Mouse (Mus musculus): ENCODE measurements at regions not wholly inside any gene's neighbourhood (a gene's known extent, or its start where the extent isn't known, plus 50 kb on each side); places are given as distances from the start of the nearest gene placed in this dataset.

DNA sequence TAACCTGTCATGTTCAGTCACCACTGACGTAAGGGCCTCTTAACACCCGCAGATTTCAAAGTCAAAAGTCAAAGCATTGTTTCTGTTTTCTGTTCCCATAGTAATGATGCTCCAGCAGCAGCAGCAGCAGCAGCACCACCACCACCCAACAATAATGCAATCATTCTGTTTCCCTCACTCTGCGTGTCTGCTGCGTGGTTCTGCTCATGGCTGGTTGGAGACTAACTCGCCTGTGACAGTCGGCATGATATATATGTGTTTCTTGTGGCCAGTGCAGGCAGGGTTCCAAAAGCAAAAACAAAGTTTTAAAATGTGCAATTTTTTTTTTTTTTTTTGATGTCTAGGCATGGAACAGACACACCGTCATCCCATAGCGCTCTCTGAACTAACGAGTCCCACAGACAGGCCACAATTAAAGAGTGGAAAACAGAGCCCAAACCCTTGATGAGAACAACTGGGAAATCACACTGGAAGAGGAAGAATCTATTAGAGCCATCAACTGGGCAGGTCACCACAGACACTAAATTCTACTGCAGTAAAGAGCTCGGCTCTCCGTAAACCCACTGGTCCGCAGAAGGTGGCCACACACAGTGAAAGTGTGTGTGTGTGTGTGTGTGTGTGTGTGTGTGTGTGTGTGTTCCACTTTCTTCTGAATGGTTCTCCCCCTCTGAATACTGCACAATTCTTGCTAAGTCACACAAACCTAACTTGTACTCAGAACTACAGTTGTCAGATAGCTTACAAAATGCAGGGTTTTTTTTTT is 169.0 kb upstream of the Fat1 start:
- Histone ChIP-seq H3K9ac (replicated peaks; ENCODE audit: low read depth, low read length) (no peak overlapping the region), H3K4me2 (ENCODE audit: low read depth, low read length) (no peak overlapping the region), H3K4me1 (ENCODE audit: control insufficient read depth, insufficient read depth) (no peaks in the 10 kb centered on the region), H3K27ac (ENCODE audit: low read depth) (no peak overlapping the region), H3K9me3 (replicated peaks; ENCODE audit: control insufficient read depth, low read length) (no peaks in the 10 kb centered on the region), H3K36me3 (replicated peaks; ENCODE audit: control insufficient read depth, insufficient read depth, low read length) (no peaks in the 10 kb centered on the region), H3K27me3 (ENCODE audit: control insufficient read depth, insufficient read depth, low read length) (no peaks in the 10 kb centered on the region), H3K4me3 (ENCODE audit: low read depth, low read length) (no peak overlapping the region)
- no peak for DNase-seq (ENCODE audit: low spot score)
- no peak for ATAC-seq (ENCODE audit: insufficient read depth, low read depth)
- 72% methylated on average over 12 of the region's 12 CpGs for WGBS
- TF ChIP-seq EP300 (IDR thresholded peaks at IDR 0.05; ENCODE audit: low read depth): no peak
- no peak for TF ChIP-seq CTCF (IDR thresholded peaks at IDR 0.05; ENCODE audit: low read depth)

GRCm38 (mm10) chr8:44767271-44767670 is 168.0 kb upstream of the Fat1 start:
- no peaks in the 10 kb centered on the region for H3K4me1 ChIP-seq (ENCODE audit: control insufficient read depth, insufficient read depth)
- no peak overlapping the region for H3K4me2 ChIP-seq (ENCODE audit: low read depth, low read length)
- no peak for DNase-seq (ENCODE audit: low spot score)
- H3K9ac ChIP-seq (replicated peaks; ENCODE audit: low read depth, low read length): no peak overlapping the region
- ATAC-seq (ENCODE audit: insufficient read depth, low read depth): no peak
- H3K4me3 ChIP-seq (ENCODE audit: low read depth, low read length): no peak overlapping the region
- no peaks in the 10 kb centered on the region for H3K9me3 ChIP-seq (replicated peaks; ENCODE audit: control insufficient read depth, low read length)
- TF ChIP-seq CTCF (IDR thresholded peaks at IDR 0.05; ENCODE audit: low read depth) (no peak), EP300 (IDR thresholded peaks at IDR 0.05; ENCODE audit: low read depth) (no peak)
- H3K36me3 ChIP-seq (replicated peaks; ENCODE audit: control insufficient read depth, insufficient read depth, low read length): no peaks in the 10 kb centered on the region
- no peaks in the 10 kb centered on the region for H3K27me3 ChIP-seq (ENCODE audit: control insufficient read depth, insufficient read depth, low read length)
- WGBS: 74% methylated on average over 4 of the region's 4 CpGs
- no peak overlapping the region for H3K27ac ChIP-seq (ENCODE audit: low read depth)

- no peak for ATAC-seq (ENCODE audit: insufficient read depth, low read depth)
- Histone ChIP-seq H3K4me3 (ENCODE audit: low read depth, low read length) (no peak overlapping the region), H3K9me3 (replicated peaks; ENCODE audit: control insufficient read depth, low read length) (no peaks in the 10 kb centered on the region), H3K9ac (replicated peaks; ENCODE audit: low read depth, low read length) (no peak overlapping the region), H3K27me3 (ENCODE audit: control insufficient read depth, insufficient read depth, low read length) (no peaks in the 10 kb centered on the region), H3K4me1 (ENCODE audit: control insufficient read depth, insufficient read depth) (no peaks in the 10 kb centered on the region), H3K36me3 (replicated peaks; ENCODE audit: control insufficient read depth, insufficient read depth, low read length) (no peaks in the 10 kb centered on the region), H3K4me2 (ENCODE audit: low read depth, low read length) (no peak overlapping the region), H3K27ac (ENCODE audit: low read depth) (no peak overlapping the region)
- TF ChIP-seq EP300 (IDR thresholded peaks at IDR 0.05; ENCODE audit: low read depth): no peak
- 64% methylated on average over 1 of the region's 1 CpGs for WGBS
- DNase-seq (ENCODE audit: low spot score): no peak
Observed at GRCm38 (mm10) chr8:44779212-44779611, 156.0 kb upstream of the Fat1 start.

- Histone ChIP-seq H3K9me3 (replicated peaks; ENCODE audit: control insufficient read depth, low read length) (no peaks in the 10 kb centered on the region), H3K36me3 (replicated peaks; ENCODE audit: control insufficient read depth, insufficient read depth, low read length) (no peaks in the 10 kb centered on the region), H3K4me3 (ENCODE audit: low read depth, low read length) (no peak overlapping the region), H3K27ac (ENCODE audit: low read depth) (no peak overlapping the region), H3K9ac (replicated peaks; ENCODE audit: low read depth, low read length) (no peak overlapping the region), H3K27me3 (ENCODE audit: control insufficient read depth, insufficient read depth, low read length) (no peaks in the 10 kb centered on the region), H3K4me2 (ENCODE audit: low read depth, low read length) (no peak overlapping the region), H3K4me1 (ENCODE audit: control insufficient read depth, insufficient read depth) (no peaks in the 10 kb centered on the region)
- ATAC-seq (ENCODE audit: insufficient read depth, low read depth) (no peak), DNase-seq (ENCODE audit: low spot score) (no peak)
- WGBS: 86% methylated on average over 9 of the region's 9 CpGs
- no peak for TF ChIP-seq CTCF (IDR thresholded peaks at IDR 0.05; ENCODE audit: low read depth)
- TF ChIP-seq EP300 (IDR thresholded peaks at IDR 0.05; ENCODE audit: low read depth): no peak
Observed at GRCm38 (mm10) chr8:44782421-44782820, 152.8 kb upstream of the Fat1 start.

GRCm38 (mm10) chr8:44785161-44785560 is 150.1 kb upstream of the Fat1 start:
- TF ChIP-seq EP300 (IDR thresholded peaks at IDR 0.05; ENCODE audit: low read depth) (no peak), CTCF (IDR thresholded peaks at IDR 0.05; ENCODE audit: low read depth) (no peak)
- Histone ChIP-seq H3K9ac (replicated peaks; ENCODE audit: low read depth, low read length) (no peak overlapping the region), H3K36me3 (replicated peaks; ENCODE audit: control insufficient read depth, insufficient read depth, low read length) (no peaks in the 10 kb centered on the region), H3K9me3 (replicated peaks; ENCODE audit: control insufficient read depth, low read length) (no peaks in the 10 kb centered on the region), H3K27ac (ENCODE audit: low read depth) (no peak overlapping the region), H3K4me3 (ENCODE audit: low read depth, low read length) (no peak overlapping the region), H3K4me1 (ENCODE audit: control insufficient read depth, insufficient read depth) (no peaks in the 10 kb centered on the region), H3K4me2 (ENCODE audit: low read depth, low read length) (no peak overlapping the region), H3K27me3 (ENCODE audit: control insufficient read depth, insufficient read depth, low read length) (no peaks in the 10 kb centered on the region)
- DNase-seq (ENCODE audit: low spot score): no peak
- no peak for ATAC-seq (ENCODE audit: insufficient read depth, low read depth)
- WGBS: 82% methylated on average over 8 of the region's 8 CpGs

DNA sequence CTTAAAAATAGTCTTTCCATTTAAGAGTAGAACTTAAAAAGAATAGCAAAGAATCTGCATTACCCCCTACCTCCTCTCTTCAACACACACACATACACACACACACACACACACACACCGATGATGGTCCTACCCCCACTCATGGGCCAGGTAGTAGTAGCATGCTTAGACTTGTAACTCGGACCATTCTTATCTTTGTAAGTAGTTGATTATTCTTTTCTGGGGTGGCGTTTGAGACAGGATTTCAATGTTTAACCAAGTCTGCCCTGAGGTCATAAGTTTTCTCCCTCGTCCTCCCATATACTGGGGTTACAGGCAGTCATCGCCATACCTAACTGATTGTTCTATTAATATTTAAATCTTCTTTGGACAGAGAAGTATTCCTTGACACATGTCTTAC is 148.5 kb upstream of the Fat1 start:
- no peaks in the 10 kb centered on the region for H3K4me1 ChIP-seq (ENCODE audit: control insufficient read depth, insufficient read depth)
- H3K9me3 ChIP-seq (replicated peaks; ENCODE audit: control insufficient read depth, low read length): 0 out of 2 replicates have a peak, but pooled peaks cover 5% of the 10 kb centered on the region
- no peak for ATAC-seq (ENCODE audit: insufficient read depth, low read depth)
- TF ChIP-seq CTCF (IDR thresholded peaks at IDR 0.05; ENCODE audit: low read depth): no peak
- no peak for TF ChIP-seq EP300 (IDR thresholded peaks at IDR 0.05; ENCODE audit: low read depth)
- H3K27ac ChIP-seq (ENCODE audit: low read depth): no peak overlapping the region
- no peaks in the 10 kb centered on the region for H3K27me3 ChIP-seq (ENCODE audit: control insufficient read depth, insufficient read depth, low read length)
- H3K36me3 ChIP-seq (replicated peaks; ENCODE audit: control insufficient read depth, insufficient read depth, low read length): no peaks in the 10 kb centered on the region
- H3K9ac ChIP-seq (replicated peaks; ENCODE audit: low read depth, low read length): no peak overlapping the region
- no peak overlapping the region for H3K4me3 ChIP-seq (ENCODE audit: low read depth, low read length)
- DNase-seq (ENCODE audit: low spot score): no peak
- 43% methylated on average over 5 of the region's 5 CpGs for WGBS
- H3K4me2 ChIP-seq (ENCODE audit: low read depth, low read length): no peak overlapping the region

Data from heart, postnatal 0 days (tissue).